Mouse (Mus musculus) forebrain, embryonic 13.5 days (tissue): ENCODE measurements around the gene Nlrp3. TPM values are rescaled to one million over a fixed set of nuclear protein-coding genes. Genes with fewer than 3 reads are reported as not detected.
"Not testable (repeated sequence)": the region's sequence is repeated elsewhere in the genome, so short reads cannot be mapped to it uniquely, and the experiment has no call there.

ENCODE experiments used
- ATAC-seq: fragments of 200-750 bp; cut with Nextera tagmentation; 2 replicates; pipeline ENCODE4 v1.8.0; 2017
- H3K27ac ChIP-seq: fragments of 300-500 bp; sonication (generic); 2 replicates; pipeline ENCODE4 v1.5.1; 2015; ENCODE audit warnings: inconsistent platforms, mild to moderate bottlenecking, moderate library complexity
- H3K27me3 ChIP-seq: fragments of 300-500 bp; sonication (generic); 2 replicates; pipeline ENCODE4 v1.6.1; 2015; ENCODE audit warnings: mild to moderate bottlenecking, inconsistent platforms
- H3K36me3 ChIP-seq: fragments of 300-500 bp; sonication (generic); 2 replicates; pipeline ENCODE4 v1.6.1; 2015; ENCODE audit warnings: mild to moderate bottlenecking, inconsistent platforms; ENCODE audit not compliant: poor library complexity, severe bottlenecking
- H3K4me1 ChIP-seq: fragments of 300-500 bp; sonication (generic); 2 replicates; pipeline ENCODE4 v1.6.1; 2015; ENCODE audit warnings: inconsistent platforms
- H3K4me2 ChIP-seq: fragments of 300-500 bp; sonication (generic); 2 replicates; pipeline ENCODE4 v1.6.1; 2015; ENCODE audit warnings: inconsistent platforms, mild to moderate bottlenecking, moderate library complexity
- H3K4me3 ChIP-seq: fragments of 300-500 bp; sonication (generic); 2 replicates; pipeline ENCODE4 v1.5.1; 2015; ENCODE audit warnings: mild to moderate bottlenecking, inconsistent platforms
- H3K9ac ChIP-seq: fragments of 300-500 bp; sonication (generic); 2 replicates; pipeline ENCODE4 v1.6.1; 2015; ENCODE audit warnings: mild to moderate bottlenecking, inconsistent platforms
- H3K9me3 ChIP-seq: fragments of 300-500 bp; sonication (generic); replicated peaks from 2 replicates; pipeline ENCODE4 v1.6.1; 2016; ENCODE audit warnings: inconsistent platforms
- WGBS: fragments of 180-500 bp; shearing (Covaris S2); methylation state at CpG from one replicate; pipeline ENCODE4 v1.1.7; 2015; 5-methylcytosine and 5-hydroxymethylcytosine counted together
- polyA plus RNA-seq: library from polyadenylated mRNA; unstranded; fragments of >200 nt; fragmentation: Nextera tagmentation; extraction: Ambion mirVana; gene quantifications from 2 replicates; pipeline ENCODE4 v1.2.1, GENCODE M21; 2015

The Nlrp3 gene
- polyA plus RNA-seq, 1 experiment from 2014 or later: 0.08 TPM

DNA sequence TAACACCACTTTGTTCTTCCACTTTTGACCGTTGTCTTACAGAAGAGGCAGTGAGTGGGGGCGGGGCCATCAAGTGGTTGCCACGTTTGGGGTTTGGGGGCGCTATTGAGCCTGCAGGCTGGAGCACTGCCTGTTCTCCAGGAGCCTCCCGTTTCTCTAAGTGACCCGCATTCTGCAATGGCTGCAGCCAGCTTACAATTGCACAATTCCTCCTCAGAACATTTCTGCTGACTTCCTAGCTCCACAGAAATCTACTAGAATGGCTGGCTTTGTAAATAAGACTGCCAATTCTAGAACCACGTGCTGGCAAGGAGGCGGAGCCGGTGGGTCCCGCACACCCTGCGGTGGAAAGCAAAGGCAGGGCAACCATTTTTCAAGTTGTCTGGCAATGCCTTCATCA is 3.0 kb upstream of the Nlrp3 start:
- no peaks in the 10 kb centered on the region for H3K4me1 ChIP-seq
- H3K36me3 ChIP-seq: no peaks in the 10 kb centered on the region
- no peaks in the 10 kb centered on the region for H3K27me3 ChIP-seq
- no peak for ATAC-seq
- H3K27ac ChIP-seq: no peak overlapping the region
- H3K4me2 ChIP-seq: no peak overlapping the region
- WGBS: 41% methylated on average over 11 of the region's 11 CpGs
- H3K4me3 ChIP-seq: no peak overlapping the region
- no peaks in the 10 kb centered on the region for H3K9me3 ChIP-seq
- no peak overlapping the region for H3K9ac ChIP-seq

DNA sequence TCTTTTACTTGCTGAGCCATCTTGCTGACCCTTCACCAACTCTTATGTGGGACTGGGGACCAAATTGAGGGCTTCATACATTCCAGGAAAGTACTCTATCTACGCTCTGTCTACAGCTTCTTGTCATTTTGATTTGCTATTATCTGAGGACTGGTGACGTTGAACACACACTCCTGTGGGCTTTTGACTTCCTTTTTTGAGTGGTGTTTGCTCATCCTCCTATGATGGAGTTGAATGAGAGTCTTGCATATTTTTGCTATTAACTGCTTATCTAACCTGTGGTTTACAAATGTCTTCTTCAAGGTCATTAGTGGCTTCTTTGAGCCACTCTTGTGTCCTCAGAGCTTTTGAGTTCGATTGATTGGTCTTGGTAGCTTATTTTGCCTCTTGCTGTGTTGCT is 1.2 kb upstream of the Nlrp3 start:
- 84% methylated on average over 3 of the region's 3 CpGs for WGBS
- Histone ChIP-seq H3K4me2 (no peak overlapping the region), H3K9me3 (0 out of 2 replicates have a peak, but pooled peaks cover 3% of the 10 kb centered on the region), H3K27me3 (no peaks in the 10 kb centered on the region), H3K4me3 (no peak overlapping the region), H3K27ac (no peak overlapping the region), H3K4me1 (no peaks in the 10 kb centered on the region), H3K36me3 (no peaks in the 10 kb centered on the region), H3K9ac (no peak overlapping the region)
- ATAC-seq: no peak

DNA sequence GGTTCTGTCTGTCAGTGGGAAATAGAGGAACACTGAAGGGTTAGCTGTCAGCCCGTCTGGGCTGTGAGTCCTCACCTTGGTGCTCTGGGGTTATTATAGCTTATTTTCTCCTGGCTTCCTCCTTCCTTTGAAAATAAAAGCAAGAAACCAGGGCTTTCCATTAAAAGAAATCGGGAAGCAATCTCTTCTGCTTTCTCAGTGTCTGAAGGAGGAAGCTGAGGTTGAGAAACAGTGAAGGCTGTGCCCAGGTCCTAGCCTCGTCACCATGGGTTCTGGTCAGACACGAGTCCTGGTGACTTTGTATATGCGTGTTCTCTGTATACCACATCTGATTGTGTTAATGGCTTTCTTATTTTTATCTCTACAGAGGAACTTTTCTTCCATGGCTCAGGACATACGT is 1.1 kb downstream of the Nlrp3 start:
- Histone ChIP-seq H3K4me1 (no peaks in the 10 kb centered on the region), H3K9ac (no peak overlapping the region), H3K4me3 (no peak overlapping the region), H3K27me3 (no peaks in the 10 kb centered on the region), H3K4me2 (no peak overlapping the region), H3K36me3 (no peaks in the 10 kb centered on the region), H3K9me3 (0 out of 2 replicates have a peak, but pooled peaks cover 3% of the 10 kb centered on the region), H3K27ac (no peak overlapping the region)
- WGBS: 84% methylated on average over 6 of the region's 6 CpGs
- no peak for ATAC-seq

DNA sequence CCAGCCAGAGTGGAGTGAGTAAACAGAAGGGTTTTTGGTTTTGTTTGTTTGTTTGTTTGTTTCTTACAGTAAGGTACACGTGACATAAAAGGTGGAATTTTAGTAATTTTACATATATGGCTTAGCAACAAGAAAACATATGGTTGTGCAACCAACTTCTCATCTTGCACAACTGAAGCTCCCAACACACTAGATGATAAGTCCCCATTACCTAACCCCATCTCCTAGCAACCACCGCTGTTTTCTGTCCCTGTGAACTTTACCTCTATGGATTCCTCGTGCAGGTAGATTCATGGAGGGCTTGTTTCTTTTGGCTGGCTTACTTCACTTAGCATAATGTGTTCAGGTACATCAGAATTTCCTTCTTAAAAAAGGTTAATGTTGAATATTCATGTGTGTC is 2.0 kb downstream of the Nlrp3 start:
- Histone ChIP-seq H3K4me1 (no peaks in the 10 kb centered on the region), H3K9ac (no peak overlapping the region), H3K36me3 (no peaks in the 10 kb centered on the region), H3K4me2 (no peak overlapping the region), H3K27ac (no peak overlapping the region), H3K9me3 (0 out of 2 replicates have a peak, but pooled peaks cover 3% of the 10 kb centered on the region), H3K4me3 (no peak overlapping the region), H3K27me3 (no peaks in the 10 kb centered on the region)
- WGBS: 90% methylated on average over 3 of the region's 3 CpGs
- ATAC-seq: no peak

DNA sequence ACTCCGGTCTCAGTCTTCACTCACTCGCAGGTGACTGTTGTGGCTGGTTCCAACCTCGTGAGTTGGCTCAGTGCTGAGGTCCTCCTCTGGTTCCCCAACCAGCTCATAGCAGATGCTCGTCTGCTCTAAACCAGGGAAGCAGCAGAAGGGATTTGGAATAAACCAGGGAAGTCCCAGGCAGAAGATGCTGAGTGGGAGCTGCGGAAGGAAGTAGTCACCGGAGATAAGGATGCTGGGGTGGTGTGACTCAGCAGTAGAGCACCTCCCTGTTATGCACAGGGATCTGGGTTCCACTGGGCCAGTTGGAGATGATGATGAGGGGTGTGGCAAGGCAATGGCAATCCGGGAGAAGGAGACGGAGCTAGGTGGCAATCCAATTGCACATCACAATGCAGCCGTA is 2.6 kb downstream of the Nlrp3 start:
- 91% methylated on average over 9 of the region's 9 CpGs for WGBS
- Histone ChIP-seq H3K9ac (no peak overlapping the region), H3K36me3 (no peaks in the 10 kb centered on the region), H3K27me3 (no peaks in the 10 kb centered on the region), H3K4me1 (no peaks in the 10 kb centered on the region), H3K4me2 (no peak overlapping the region), H3K27ac (no peak overlapping the region), H3K4me3 (no peak overlapping the region), H3K9me3 (0 out of 2 replicates have a peak, but pooled peaks cover 3% of the 10 kb centered on the region)
- ATAC-seq: no peak

DNA sequence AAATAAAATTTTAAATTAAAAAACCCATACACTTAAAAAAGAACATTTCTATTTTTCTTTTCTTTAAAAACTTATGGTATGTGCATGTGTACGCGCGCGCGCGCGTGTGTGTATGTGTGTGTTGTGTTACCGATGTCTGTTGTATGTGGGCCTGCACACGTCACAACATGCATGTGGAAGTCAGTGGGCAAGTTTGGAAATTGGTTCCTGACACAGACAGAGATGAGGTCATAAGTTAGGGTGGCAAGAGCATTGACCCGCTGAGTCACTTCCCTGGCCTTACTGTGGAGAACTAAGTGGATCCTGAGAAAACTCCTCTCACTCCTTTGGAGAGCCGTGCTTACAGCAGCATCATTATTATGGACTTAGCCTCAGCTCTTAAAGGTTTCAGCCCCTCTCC is 12.8 kb downstream of the Nlrp3 start:
- H3K9me3 ChIP-seq: no peaks in the 10 kb centered on the region
- ATAC-seq: no peak
- no peak overlapping the region for H3K9ac ChIP-seq
- H3K27me3 ChIP-seq: no peaks in the 10 kb centered on the region
- H3K36me3 ChIP-seq: no peaks in the 10 kb centered on the region
- no peaks in the 10 kb centered on the region for H3K4me1 ChIP-seq
- H3K27ac ChIP-seq: no peak overlapping the region
- H3K4me2 ChIP-seq: no peak overlapping the region
- WGBS: 93% methylated on average over 11 of the region's 11 CpGs
- no peak overlapping the region for H3K4me3 ChIP-seq

DNA sequence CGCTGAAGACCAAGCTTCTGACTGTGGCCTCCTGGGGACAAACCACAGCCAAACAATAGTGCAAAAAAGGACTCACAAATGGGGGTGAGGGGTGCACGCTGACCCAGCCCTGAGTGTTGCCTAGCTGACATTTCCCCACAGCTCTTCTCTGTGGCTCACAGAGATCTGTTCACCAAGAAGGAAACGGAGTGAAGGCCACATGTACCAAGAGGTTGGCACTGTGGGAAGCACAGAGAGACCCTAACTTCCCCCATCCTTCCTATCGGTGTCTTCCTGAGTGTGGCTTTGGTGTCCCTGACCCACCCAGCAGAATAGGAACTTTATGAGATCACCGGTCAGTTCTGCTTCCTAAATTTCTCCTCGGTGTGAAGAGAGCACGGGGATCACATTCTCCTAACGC is 13.2 kb downstream of the Nlrp3 start:
- no peak overlapping the region for H3K27ac ChIP-seq
- ATAC-seq: no peak
- no peak overlapping the region for H3K4me3 ChIP-seq
- no peak overlapping the region for H3K9ac ChIP-seq
- H3K27me3 ChIP-seq: no peaks in the 10 kb centered on the region
- WGBS: 82% methylated on average over 8 of the region's 8 CpGs
- H3K4me1 ChIP-seq: no peaks in the 10 kb centered on the region
- H3K4me2 ChIP-seq: no peak overlapping the region
- no peaks in the 10 kb centered on the region for H3K36me3 ChIP-seq
- H3K9me3 ChIP-seq: no peaks in the 10 kb centered on the region

DNA sequence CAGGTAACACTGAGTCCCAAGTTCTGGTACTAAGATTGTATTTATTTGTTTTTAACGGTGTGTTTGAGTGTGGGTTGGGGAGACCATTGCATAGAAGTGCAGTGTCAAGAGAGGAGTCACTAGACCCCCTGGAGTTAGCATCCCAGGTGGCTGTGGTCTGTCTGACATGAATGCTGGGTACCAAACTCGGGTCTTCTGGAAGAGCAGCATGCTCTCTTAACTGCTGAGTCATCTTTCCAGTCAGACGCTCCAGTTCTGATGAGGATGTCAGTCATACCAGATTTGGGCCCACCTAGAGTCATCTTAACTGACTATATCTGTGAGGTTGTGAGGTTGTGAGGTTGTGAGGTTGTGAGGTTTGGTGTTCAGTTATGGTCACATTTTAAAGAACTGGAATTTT is 19.5 kb downstream of the Nlrp3 start:
- Histone ChIP-seq H3K4me2 (no peak overlapping the region), H3K4me1 (no peaks in the 10 kb centered on the region), H3K36me3 (no peaks in the 10 kb centered on the region), H3K27me3 (no peaks in the 10 kb centered on the region), H3K4me3 (no peak overlapping the region), H3K9me3 (no peaks in the 10 kb centered on the region), H3K27ac (no peak overlapping the region), H3K9ac (no peak overlapping the region)
- ATAC-seq: no peak
- WGBS: 83% methylated on average over 3 of the region's 3 CpGs

DNA sequence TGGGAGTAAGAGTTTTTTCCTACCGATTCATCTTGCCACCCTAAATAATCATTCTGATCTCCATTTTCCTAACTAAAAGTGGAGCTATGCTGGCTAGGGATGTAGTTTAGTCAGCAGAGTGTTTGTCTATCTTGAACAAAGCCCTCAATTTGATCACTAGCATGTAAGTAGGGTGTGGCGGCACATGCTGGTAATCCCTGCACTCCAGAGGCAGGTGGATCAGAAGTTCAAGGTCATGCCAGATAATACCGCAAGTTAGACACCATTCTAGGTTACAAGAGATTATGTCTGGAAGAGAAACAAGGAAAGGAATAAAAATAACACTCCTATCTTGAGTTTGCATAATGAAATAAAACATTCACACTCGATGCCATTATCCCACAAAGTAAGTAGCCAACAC is 21.0 kb downstream of the Nlrp3 start:
- no peak for ATAC-seq
- no peaks in the 10 kb centered on the region for H3K27me3 ChIP-seq
- no peak overlapping the region for H3K4me2 ChIP-seq
- WGBS: 94% methylated on average over 4 of the region's 4 CpGs
- no peaks in the 10 kb centered on the region for H3K9me3 ChIP-seq
- no peak overlapping the region for H3K9ac ChIP-seq
- H3K4me3 ChIP-seq: no peak overlapping the region
- H3K27ac ChIP-seq: no peak overlapping the region
- no peaks in the 10 kb centered on the region for H3K4me1 ChIP-seq
- H3K36me3 ChIP-seq: no peaks in the 10 kb centered on the region

DNA sequence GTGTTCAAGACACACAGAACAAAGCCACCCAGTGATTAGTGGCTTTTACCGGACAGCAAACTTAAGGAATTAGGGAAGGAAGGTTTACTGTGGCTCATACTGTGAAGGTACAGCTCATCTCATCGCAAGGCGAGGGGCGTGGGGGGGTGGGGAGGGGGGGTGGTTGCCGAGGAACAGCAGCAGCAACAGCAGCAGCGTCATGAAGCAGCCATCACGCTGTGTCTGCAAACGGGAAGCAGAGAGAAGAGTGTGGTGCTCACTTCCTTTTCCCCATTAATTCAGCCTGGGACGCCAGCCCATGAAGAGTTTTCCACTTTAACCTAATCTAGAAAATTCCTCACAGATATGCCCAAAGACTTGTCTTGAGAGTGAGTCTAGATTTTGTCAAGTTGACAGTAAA is 21.5 kb downstream of the Nlrp3 start:
- H3K36me3 ChIP-seq: no peaks in the 10 kb centered on the region
- 69% methylated on average over 9 of the region's 9 CpGs for WGBS
- ATAC-seq: no peak
- no peak overlapping the region for H3K9ac ChIP-seq
- H3K4me3 ChIP-seq: no peak overlapping the region
- H3K27ac ChIP-seq: no peak overlapping the region
- H3K9me3 ChIP-seq: no peaks in the 10 kb centered on the region
- no peaks in the 10 kb centered on the region for H3K27me3 ChIP-seq
- H3K4me2 ChIP-seq: no peak overlapping the region
- no peaks in the 10 kb centered on the region for H3K4me1 ChIP-seq

DNA sequence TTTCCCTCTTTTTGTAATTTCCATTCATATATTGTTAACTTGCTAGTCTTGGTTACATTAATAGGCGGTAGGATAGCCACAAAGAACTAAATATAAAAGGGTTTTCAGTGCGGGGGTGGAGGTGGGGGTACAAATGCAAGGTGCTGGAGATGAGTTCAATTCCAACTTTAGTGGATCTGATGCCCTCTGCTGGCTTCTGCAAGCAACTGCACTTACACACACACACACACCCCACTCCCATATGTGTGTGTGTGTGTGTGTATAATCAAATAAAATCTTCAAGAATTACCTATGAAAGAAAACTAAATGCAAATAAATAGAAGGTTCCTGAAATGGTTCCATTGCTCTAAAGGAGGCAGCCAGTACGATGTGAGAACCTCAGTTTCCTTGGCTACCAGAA is 27.9 kb downstream of the Nlrp3 start:
- Histone ChIP-seq H3K36me3 (no peaks in the 10 kb centered on the region), H3K4me1 (no peaks in the 10 kb centered on the region), H3K9ac (no peak overlapping the region), H3K9me3 (no peaks in the 10 kb centered on the region), H3K4me3 (no peak overlapping the region), H3K27ac (no peak overlapping the region), H3K4me2 (no peak overlapping the region), H3K27me3 (no peaks in the 10 kb centered on the region)
- WGBS: 65% methylated on average over 3 of the region's 3 CpGs
- ATAC-seq: no peak

DNA sequence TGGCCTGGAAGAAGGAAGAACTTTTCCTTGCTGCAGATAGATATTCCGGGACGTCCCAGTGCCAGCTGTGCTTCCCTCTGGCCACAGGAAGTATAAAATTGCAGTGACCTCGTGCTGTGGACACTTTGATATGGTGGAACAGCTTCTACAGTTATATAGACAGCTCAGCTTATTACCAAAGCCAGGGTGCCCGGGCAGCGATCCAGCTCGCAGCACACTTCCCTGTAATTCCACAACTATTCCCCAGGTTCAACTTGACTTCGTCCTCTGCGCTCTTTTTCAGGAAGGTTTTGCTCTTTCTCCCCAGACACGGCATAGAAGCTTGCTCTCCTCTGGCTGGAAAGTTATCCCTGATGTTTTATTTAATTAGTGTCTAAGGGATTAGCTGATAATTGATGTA is 34.4 kb downstream of the Nlrp3 start:
- Histone ChIP-seq H3K4me2 (no peak overlapping the region), H3K9ac (no peak overlapping the region), H3K27me3 (no peaks in the 10 kb centered on the region; the same call in 1 of the 2 replicates), H3K4me1 (no peaks in the 10 kb centered on the region), H3K27ac (no peak overlapping the region), H3K4me3 (no peak overlapping the region), H3K9me3 (no peaks in the 10 kb centered on the region), H3K36me3 (no peaks in the 10 kb centered on the region)
- 68% methylated on average over 9 of the region's 9 CpGs for WGBS
- ATAC-seq: no peak

DNA sequence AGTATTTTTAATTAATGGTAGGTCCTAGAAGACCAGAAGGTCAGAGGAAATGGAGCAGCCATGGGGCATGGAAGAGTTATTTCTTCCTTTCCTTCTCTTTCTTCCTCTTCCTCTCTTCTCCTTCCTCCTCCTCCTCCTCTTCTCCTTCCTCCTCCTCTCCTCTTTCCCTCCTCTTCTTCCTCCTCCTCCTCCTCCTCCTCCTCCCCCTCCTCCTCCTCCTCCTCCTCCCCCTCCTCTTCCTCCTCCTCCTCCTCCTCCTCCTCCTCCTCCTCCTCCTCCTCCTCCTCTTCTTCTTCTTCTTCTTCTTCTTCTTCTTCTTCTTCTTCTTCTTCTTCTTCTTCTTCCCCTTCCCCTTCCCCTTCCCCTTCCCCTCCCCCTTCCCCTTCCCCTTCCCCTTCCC is 34.8 kb downstream of the Nlrp3 start, which contains the start of gene Olfr222:
Gene Olfr222 (minus strand): TSS at position 101 of the 400 bp plus-strand sequence.
- not testable (repeated sequence) for H3K27me3 ChIP-seq, H3K4me3 ChIP-seq, H3K27ac ChIP-seq, H3K9ac ChIP-seq, H3K9me3 ChIP-seq, ATAC-seq, H3K4me1 ChIP-seq, H3K4me2 ChIP-seq, H3K36me3 ChIP-seq
